ENCODE assay signal across 8 mouse cellular contexts in the genomic region with DNA sequence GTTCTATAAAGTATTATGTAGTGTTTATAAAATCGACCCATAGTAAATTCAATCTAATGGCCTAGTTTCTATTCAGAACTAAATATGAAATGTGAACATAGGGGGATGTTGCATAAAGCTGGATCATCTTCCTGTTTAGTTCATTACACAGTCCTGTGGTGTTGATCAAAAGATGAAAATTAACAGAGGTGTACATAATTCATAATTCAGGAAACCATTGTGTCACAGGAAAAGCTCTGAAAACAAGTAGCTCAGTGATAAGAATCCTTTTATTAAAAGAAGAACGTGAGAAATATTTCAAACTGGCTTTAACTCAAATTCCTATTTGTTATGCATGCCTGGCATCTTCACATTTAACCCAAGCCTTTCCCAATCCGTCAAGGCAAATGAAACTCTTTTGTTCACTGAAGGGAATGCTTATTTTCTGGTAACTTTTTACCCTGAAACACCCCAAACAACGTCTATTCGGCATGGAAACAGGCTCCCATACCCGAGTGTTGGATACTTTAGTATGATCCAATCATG.
DNase-seq lines count a peak whose midpoint lies in the region; ATAC-seq and TF ChIP-seq lines count a peak whose summit lies in the region.

No protein-coding gene starts in this region.

- no peaks in the 10 kb centered on the region for H3K27me3 ChIP-seq in intestine, embryonic 14.5 days (replicated peaks; ENCODE audit: control insufficient read depth, insufficient read depth, low read length)
- H3K27me3 ChIP-seq in intestine, embryonic 16.5 days (replicated peaks; ENCODE audit: control insufficient read depth, insufficient read depth, low read length), result no peaks in the 10 kb centered on the region
- no peaks in the 10 kb centered on the region for H3K27me3 ChIP-seq in stomach, postnatal 0 days (ENCODE audit: control insufficient read depth, insufficient read depth, low read length)

- no peaks in the 10 kb centered on the region for H3K36me3 ChIP-seq in intestine, embryonic 14.5 days (ENCODE audit: control insufficient read depth, insufficient read depth, low read length)
- no peaks in the 10 kb centered on the region for H3K36me3 ChIP-seq in intestine, embryonic 16.5 days (ENCODE audit: control insufficient read depth, insufficient read depth, low read length)
- H3K36me3 ChIP-seq in stomach, postnatal 0 days (ENCODE audit: control insufficient read depth, insufficient read depth, low read length), result no peaks in the 10 kb centered on the region

- peaks cover 5% of the 10 kb centered on the region for H3K4me1 ChIP-seq in intestine, embryonic 14.5 days (replicated peaks; ENCODE audit: control insufficient read depth, insufficient read depth, low read length)
- H3K4me1 ChIP-seq in intestine, embryonic 16.5 days (ENCODE audit: control insufficient read depth, insufficient read depth, low read length), result peaks cover 9% of the 10 kb centered on the region
- H3K4me1 ChIP-seq in stomach, postnatal 0 days (replicated peaks; ENCODE audit: control insufficient read depth, insufficient read depth), result 0 out of 2 replicates have a peak, but pooled peaks cover 2% of the 10 kb centered on the region

- peak; percentile 9 for DNase-seq in adrenal gland, postnatal 10 days
- DNase-seq in adrenal gland, postnatal 14 days, result no peak
- DNase-seq in intestine, embryonic 14.5 days (ENCODE audit: low spot score), result no peak
- peak; percentile 45 for DNase-seq in retina, postnatal 1 day
- DNase-seq in retina, embryonic 14.5 days (ENCODE audit: low spot score), result no peak
- DNase-seq in stomach, postnatal 0 days (ENCODE audit: low spot score), result no peak
- no peak for DNase-seq in right cerebral cortex, postnatal 25 days

- H3K9ac ChIP-seq in intestine, embryonic 14.5 days (ENCODE audit: low read length), result no peak overlapping the region
- no peak overlapping the region for H3K9ac ChIP-seq in intestine, embryonic 16.5 days (ENCODE audit: low read depth, low read length)
- H3K9ac ChIP-seq in stomach, postnatal 0 days (ENCODE audit: low read length), result no peak overlapping the region

- no peak overlapping the region for H3K4me3 ChIP-seq in intestine, embryonic 14.5 days (ENCODE audit: low read depth, low read length)
- H3K4me3 ChIP-seq in intestine, embryonic 16.5 days (ENCODE audit: low read length), result no peak overlapping the region
- H3K4me3 ChIP-seq in stomach, postnatal 0 days (ENCODE audit: low read depth, low read length), result no peak overlapping the region

- no peaks in the 10 kb centered on the region for H3K9me3 ChIP-seq in intestine, embryonic 14.5 days (ENCODE audit: control insufficient read depth, low read length)
- no peaks in the 10 kb centered on the region for H3K9me3 ChIP-seq in intestine, embryonic 16.5 days (ENCODE audit: control insufficient read depth, low read length)
- H3K9me3 ChIP-seq in stomach, postnatal 0 days (ENCODE audit: control insufficient read depth, low read length), result no peaks in the 10 kb centered on the region

- H3K27ac ChIP-seq in intestine, embryonic 14.5 days (ENCODE audit: low read depth), result peak overlapping the region; percentile 28; the same call in 1 of the 2 replicates
- no peak overlapping the region for H3K27ac ChIP-seq in intestine, embryonic 16.5 days (ENCODE audit: low read length)
- H3K27ac ChIP-seq in stomach, postnatal 0 days (replicated peaks), result peak overlapping the region; percentile 49; the same call in 1 of the 2 replicates

- TF ChIP-seq EP300 in stomach, postnatal 0 days (optimal IDR thresholded peaks at IDR 0.05), result no peak

- 68% methylated on average over 6 of the region's 6 CpGs for WGBS in intestine, embryonic 14.5 days
- WGBS in intestine, embryonic 16.5 days, result 61% methylated on average over 6 of the region's 6 CpGs
- WGBS in stomach, postnatal 0 days, result 50% methylated on average over 6 of the region's 6 CpGs

- no peak for ATAC-seq in intestine, embryonic 14.5 days (replicated peaks; ENCODE audit: low FRiP score, low TSS enrichment, low read depth)
- no peak for ATAC-seq in intestine, embryonic 16.5 days
- no peak for ATAC-seq in stomach, postnatal 0 days (ENCODE audit: low FRiP score, low TSS enrichment)

- TF ChIP-seq CTCF in stomach, postnatal 0 days (IDR thresholded peaks at IDR 0.05; ENCODE audit: low read depth), result no peak

- 0 out of 2 replicates have a peak overlapping the region, but pooled peaks have one; percentile 6 for H3K4me2 ChIP-seq in intestine, embryonic 14.5 days (ENCODE audit: low read length)
- H3K4me2 ChIP-seq in intestine, embryonic 16.5 days (ENCODE audit: low read depth, low read length), result no peak overlapping the region
- H3K4me2 ChIP-seq in stomach, postnatal 0 days (replicated peaks; ENCODE audit: low read depth), result peak overlapping the region; percentile 28; the same call in 1 of the 2 replicates

Comparison
In these comparisons a context has a peak if more than half of its experiments do, and no peak if none do; other contexts are left out.
1. DNase-seq: peak in adrenal gland, postnatal 10 days (single experiment) and retina, postnatal 1 day (single experiment); none in adrenal gland, postnatal 14 days (single experiment), intestine, embryonic 14.5 days (single experiment), retina, embryonic 14.5 days (single experiment), stomach, postnatal 0 days (single experiment) and right cerebral cortex, postnatal 25 days (single experiment).